Mouse (Mus musculus) liver, embryonic 14.5 days (tissue): ENCODE data around the gene Fzd10.

ENCODE experiments used
- CTCF ChIP-seq: IDR thresholded peaks from 2 replicates; pipeline ENCODE4 v1.5.1; 2016; ENCODE audit warnings: antibody characterized with exemption, low read depth, control low read depth
- EP300 ChIP-seq: IDR thresholded peaks from 2 replicates; pipeline ENCODE4 v1.6.1; 2016; ENCODE audit warnings: antibody characterized with exemption, low read depth

GRCm38 (mm10) chr5:128617621-128618020, 17.0 kb downstream of the Fzd10 start:
- no peak for TF ChIP-seq CTCF
- no peak for TF ChIP-seq EP300
